Mouse (Mus musculus): ENCODE measurements around the gene Slc25a45. TPM values are rescaled to one million over a fixed set of nuclear protein-coding genes. Genes with fewer than 3 reads are reported as not detected.

Slc25a45 gene
- polyA plus RNA-seq, 1 experiment from 2014 or later: 2.4 TPM

DNA sequence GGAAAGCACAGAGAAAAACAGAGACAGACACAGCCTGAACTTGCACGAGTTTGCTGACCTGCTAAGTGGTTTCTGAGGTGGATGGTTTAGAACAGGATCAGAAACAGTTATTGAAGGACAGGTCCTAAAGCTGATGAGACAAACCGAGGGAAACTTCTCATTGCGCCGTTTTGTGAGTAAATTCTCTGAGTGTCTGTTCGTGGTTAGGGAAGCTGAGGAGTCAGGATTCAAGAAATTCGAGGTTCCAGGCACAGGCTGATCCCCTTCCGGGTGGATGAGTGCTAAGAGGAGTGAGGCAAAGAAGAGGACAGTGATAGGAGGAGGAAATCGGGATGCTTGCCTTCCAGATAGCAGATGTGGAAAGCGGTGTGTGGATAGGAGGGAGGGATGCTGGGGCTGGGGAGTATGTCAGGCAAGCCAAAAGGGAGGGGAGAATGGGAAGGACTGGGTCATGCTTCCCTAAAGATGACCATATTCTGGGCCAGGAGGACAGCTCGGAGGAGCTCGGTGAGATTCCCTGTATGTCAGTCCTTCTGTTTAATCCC lies 47.8 kb downstream of the Slc25a45 start:
- peak overlapping the region; percentile 96 for H3K4me2 ChIP-seq
- peak overlapping the region; percentile 64 for H3K4me3 ChIP-seq (ENCODE audit: low read depth, low read length)
- H3K4me1 ChIP-seq (ENCODE audit: insufficient read depth): peaks cover 37% of the 10 kb centered on the region
- WGBS: 27% methylated on average over 11 of the region's 11 CpGs
- H3K9ac ChIP-seq: peak overlapping the region; percentile 1; the same call in 1 of the 2 replicates
- H3K27ac ChIP-seq (ENCODE audit: low read depth): peak overlapping the region; percentile 93; the same call in 1 of the 2 replicates
- DNase-seq (no peak), ATAC-seq (ENCODE audit: insufficient read depth) (no peak)
- no peaks in the 10 kb centered on the region for H3K36me3 ChIP-seq (ENCODE audit: insufficient read depth)
- H3K9me3 ChIP-seq (ENCODE audit: low read depth, low read length): no peaks in the 10 kb centered on the region
- TF ChIP-seq CTCF (IDR thresholded peaks at IDR 0.05; ENCODE audit: low read depth): no peak
- H3K27me3 ChIP-seq (ENCODE audit: insufficient read depth, low read length): no peaks in the 10 kb centered on the region

DNA sequence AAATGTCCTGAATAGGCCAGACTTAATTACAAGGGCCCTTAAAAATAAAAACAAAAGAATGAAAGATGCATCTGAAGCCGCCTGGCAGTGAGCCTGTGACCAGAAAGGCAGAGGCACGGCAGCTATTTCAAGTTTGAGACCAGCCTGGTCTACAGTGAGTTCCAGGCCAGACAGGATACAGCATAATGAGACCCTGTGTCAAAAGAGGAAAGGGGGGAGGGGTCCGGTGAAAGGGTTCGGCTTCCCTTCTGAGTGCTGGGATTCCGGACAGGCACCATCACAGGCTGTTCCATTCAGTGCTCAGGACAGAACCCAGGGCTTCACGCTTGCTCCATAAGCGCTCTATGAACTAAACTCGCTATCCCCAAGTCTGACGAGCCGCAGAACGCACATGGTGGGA lies 49.4 kb downstream of the Slc25a45 start:
- 77% methylated on average over 11 of the region's 11 CpGs for WGBS
- Histone ChIP-seq H3K9ac (no peak overlapping the region), H3K27ac (ENCODE audit: low read depth) (no peak overlapping the region), H3K4me3 (ENCODE audit: low read depth, low read length) (no peak overlapping the region), H3K4me1 (ENCODE audit: insufficient read depth) (peaks cover 35% of the 10 kb centered on the region), H3K27me3 (ENCODE audit: insufficient read depth, low read length) (no peaks in the 10 kb centered on the region), H3K4me2 (no peak overlapping the region), H3K36me3 (ENCODE audit: insufficient read depth) (no peaks in the 10 kb centered on the region), H3K9me3 (ENCODE audit: low read depth, low read length) (no peaks in the 10 kb centered on the region)
- ATAC-seq (ENCODE audit: insufficient read depth) (no peak), DNase-seq (peak; percentile 36)
- no peak for TF ChIP-seq CTCF (IDR thresholded peaks at IDR 0.05; ENCODE audit: low read depth)

DNA sequence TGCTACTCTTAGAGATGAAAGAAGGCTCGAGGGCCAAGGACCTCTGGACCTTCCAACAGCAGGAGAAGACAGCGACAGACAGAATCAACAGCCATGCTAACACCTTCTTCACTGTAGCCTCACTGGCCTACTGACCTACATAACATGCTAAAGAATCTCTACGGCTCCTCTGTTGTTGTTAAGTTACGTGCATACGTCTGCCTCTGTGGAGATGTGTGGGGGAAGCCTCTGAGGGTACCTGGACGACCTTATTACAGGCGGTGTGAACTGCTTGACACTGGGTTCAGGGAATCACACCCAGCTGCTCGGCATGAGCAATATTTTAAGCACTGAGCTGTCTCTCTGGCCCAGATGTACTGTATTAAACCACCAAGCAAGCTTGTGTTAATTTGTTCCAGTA lies 49.9 kb downstream of the Slc25a45 start:
- Histone ChIP-seq H3K9ac (no peak overlapping the region), H3K27ac (ENCODE audit: low read depth) (no peak overlapping the region; the same call in 1 of the 2 replicates), H3K4me1 (ENCODE audit: insufficient read depth) (peaks cover 33% of the 10 kb centered on the region), H3K4me3 (ENCODE audit: low read depth, low read length) (no peak overlapping the region), H3K36me3 (ENCODE audit: insufficient read depth) (no peaks in the 10 kb centered on the region), H3K27me3 (ENCODE audit: insufficient read depth, low read length) (no peaks in the 10 kb centered on the region), H3K9me3 (ENCODE audit: low read depth, low read length) (no peaks in the 10 kb centered on the region), H3K4me2 (no peak overlapping the region)
- WGBS: 67% methylated on average over 8 of the region's 8 CpGs
- DNase-seq (no peak), ATAC-seq (ENCODE audit: insufficient read depth) (no peak)
- TF ChIP-seq CTCF (IDR thresholded peaks at IDR 0.05; ENCODE audit: low read depth): no peak

DNA sequence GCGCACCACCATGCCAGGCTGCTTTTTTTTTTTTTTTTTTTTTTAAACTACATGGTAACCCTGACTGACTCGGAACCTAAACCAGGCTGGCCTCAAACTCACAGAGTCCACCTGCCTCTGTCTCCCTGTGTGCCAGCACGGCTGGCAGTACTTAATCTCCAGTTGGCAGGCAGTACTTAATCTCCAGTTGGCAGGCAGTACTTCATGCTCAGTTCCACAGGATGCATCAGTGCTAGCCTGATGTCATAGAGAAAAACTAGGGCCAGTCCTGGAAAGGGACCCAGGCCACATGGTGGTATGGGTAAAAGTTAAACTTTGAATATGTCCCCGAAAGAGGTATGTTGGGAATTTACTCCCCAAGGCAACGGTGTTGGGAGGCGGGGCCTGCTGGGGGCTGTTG lies 50.5 kb downstream of the Slc25a45 start:
- Histone ChIP-seq H3K4me3 (ENCODE audit: low read depth, low read length) (no peak overlapping the region), H3K27me3 (ENCODE audit: insufficient read depth, low read length) (no peaks in the 10 kb centered on the region), H3K36me3 (ENCODE audit: insufficient read depth) (no peaks in the 10 kb centered on the region), H3K9ac (no peak overlapping the region), H3K9me3 (ENCODE audit: low read depth, low read length) (no peaks in the 10 kb centered on the region), H3K4me1 (ENCODE audit: insufficient read depth) (peaks cover 33% of the 10 kb centered on the region), H3K27ac (ENCODE audit: low read depth) (no peak overlapping the region), H3K4me2 (no peak overlapping the region)
- DNase-seq (no peak), ATAC-seq (ENCODE audit: insufficient read depth) (no peak)
- no peak for TF ChIP-seq CTCF (IDR thresholded peaks at IDR 0.05; ENCODE audit: low read depth)
- 65% methylated on average over 6 of the region's 6 CpGs for WGBS

DNA sequence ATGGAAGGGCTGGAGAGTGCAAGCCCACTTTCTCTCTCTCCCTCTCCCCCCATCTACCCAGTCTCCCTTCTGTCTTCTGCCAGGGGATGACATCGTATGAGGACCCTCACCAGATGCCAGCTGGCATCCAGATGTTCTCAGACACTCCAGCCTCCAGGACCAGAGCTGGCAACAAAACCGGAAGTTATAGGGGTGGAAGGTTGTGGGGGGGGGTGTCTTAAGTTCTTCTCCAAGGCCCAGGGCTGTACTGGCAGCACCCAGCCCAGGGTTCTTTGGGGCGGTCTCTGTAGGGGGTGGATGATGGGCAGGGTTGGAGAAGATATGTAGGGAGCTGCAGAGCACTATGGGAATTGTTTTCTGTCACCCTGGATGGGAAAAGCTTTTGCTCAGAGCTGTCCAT lies 50.9 kb downstream of the Slc25a45 start:
- Histone ChIP-seq H3K36me3 (ENCODE audit: insufficient read depth) (no peaks in the 10 kb centered on the region), H3K4me2 (no peak overlapping the region), H3K27me3 (ENCODE audit: insufficient read depth, low read length) (no peaks in the 10 kb centered on the region), H3K4me1 (ENCODE audit: insufficient read depth) (peaks cover 30% of the 10 kb centered on the region), H3K27ac (ENCODE audit: low read depth) (peak overlapping the region; percentile 88), H3K9ac (no peak overlapping the region), H3K9me3 (ENCODE audit: low read depth, low read length) (no peaks in the 10 kb centered on the region), H3K4me3 (ENCODE audit: low read depth, low read length) (no peak overlapping the region)
- WGBS: 47% methylated on average over 3 of the region's 3 CpGs
- no peak for TF ChIP-seq CTCF (IDR thresholded peaks at IDR 0.05; ENCODE audit: low read depth)
- ATAC-seq (ENCODE audit: insufficient read depth): no peak
- no peak for DNase-seq

DNA sequence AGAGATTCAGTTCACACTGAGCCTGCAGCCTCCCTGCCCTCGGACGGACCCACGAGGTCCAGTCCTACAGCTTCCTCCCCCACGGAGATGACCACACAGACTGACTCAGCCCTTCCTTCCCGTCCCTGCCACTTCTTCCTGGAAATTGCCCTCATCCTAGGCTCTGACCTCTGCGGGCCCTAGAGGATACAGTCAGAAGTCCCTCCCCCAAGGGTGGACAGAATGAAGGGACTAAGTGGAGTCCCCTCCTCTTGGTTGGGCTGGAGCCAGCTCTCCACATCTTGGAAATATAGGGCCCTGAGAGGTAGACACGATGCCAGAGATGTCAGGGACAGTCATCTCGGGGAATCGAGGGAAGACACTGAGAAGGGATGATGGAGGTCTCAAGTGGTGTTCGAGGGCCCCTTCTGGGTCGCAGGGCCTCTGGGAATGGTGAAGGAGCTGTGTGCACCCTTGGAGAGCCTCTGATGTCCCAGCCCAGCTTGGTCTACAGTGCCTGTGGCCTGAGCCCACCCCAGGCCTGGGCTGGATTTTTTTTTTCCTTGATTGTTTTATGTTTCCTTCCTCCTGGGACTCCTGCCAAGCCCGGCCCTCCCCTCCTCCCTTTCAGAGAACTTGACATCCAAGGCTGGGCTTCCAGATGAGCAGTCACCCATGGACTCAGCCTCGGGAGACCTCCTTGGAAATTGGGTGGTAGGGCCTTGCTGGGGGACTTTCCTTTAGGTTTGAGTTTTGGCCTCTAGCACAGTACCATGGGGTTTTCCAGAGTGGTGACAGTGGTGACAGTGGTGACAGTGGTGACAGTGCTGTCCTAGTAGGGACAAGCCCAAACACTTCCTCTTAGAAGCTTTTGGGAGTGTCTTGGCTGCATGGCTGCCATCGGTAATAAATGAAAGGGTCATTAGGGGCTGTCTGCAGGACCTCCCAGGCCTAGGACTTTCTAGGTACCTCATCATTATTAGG lies 52.3 kb downstream of the Slc25a45 start:
- peak overlapping the region; percentile 88 for H3K27ac ChIP-seq (ENCODE audit: low read depth)
- ATAC-seq (ENCODE audit: insufficient read depth): peak; percentile 70
- WGBS: 39% methylated on average over 14 of the region's 14 CpGs
- H3K4me3 ChIP-seq (ENCODE audit: low read depth, low read length): no peak overlapping the region
- DNase-seq: peak; percentile 92
- 0 out of 2 replicates have a peak overlapping the region, but pooled peaks have one; percentile 2 for H3K4me2 ChIP-seq
- no peaks in the 10 kb centered on the region for H3K27me3 ChIP-seq (ENCODE audit: insufficient read depth, low read length)
- H3K9ac ChIP-seq: no peak overlapping the region
- H3K9me3 ChIP-seq (ENCODE audit: low read depth, low read length): no peaks in the 10 kb centered on the region
- no peaks in the 10 kb centered on the region for H3K36me3 ChIP-seq (ENCODE audit: insufficient read depth)
- peaks cover 32% of the 10 kb centered on the region for H3K4me1 ChIP-seq (ENCODE audit: insufficient read depth)
- TF ChIP-seq CTCF (IDR thresholded peaks at IDR 0.05; ENCODE audit: low read depth): no peak

DNA sequence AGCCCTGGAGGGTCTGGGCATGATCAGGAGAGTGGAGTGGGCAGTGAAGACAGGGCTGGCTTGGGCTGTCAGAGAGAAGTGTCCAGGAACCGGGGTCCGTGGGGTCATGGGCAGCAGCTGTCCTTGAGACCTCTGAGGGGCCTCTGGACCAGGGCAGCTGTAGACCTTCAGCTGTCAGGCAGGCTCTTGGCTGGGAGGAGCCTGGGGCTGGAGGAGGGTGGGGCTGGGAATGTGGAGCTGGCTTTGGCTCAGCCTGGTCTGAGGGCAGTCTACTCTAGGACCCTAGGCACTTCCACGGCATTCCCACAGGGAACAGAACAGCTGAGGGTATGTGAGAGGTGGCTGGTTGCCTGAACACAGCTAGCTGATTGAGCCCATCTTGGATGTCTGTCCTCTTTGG lies 57.7 kb downstream of the Slc25a45 start:
- no peaks in the 10 kb centered on the region for H3K27me3 ChIP-seq (ENCODE audit: insufficient read depth, low read length)
- WGBS: 23% methylated on average over 3 of the region's 3 CpGs
- H3K36me3 ChIP-seq (ENCODE audit: insufficient read depth): peaks cover 12% of the 10 kb centered on the region
- peaks cover 31% of the 10 kb centered on the region for H3K4me1 ChIP-seq (ENCODE audit: insufficient read depth)
- no peak overlapping the region for H3K4me2 ChIP-seq
- TF ChIP-seq CTCF (IDR thresholded peaks at IDR 0.05; ENCODE audit: low read depth): no peak
- H3K9me3 ChIP-seq (ENCODE audit: low read depth, low read length): no peaks in the 10 kb centered on the region
- peak; percentile 83 for DNase-seq
- ATAC-seq (ENCODE audit: insufficient read depth): peak; percentile 87
- H3K9ac ChIP-seq: no peak overlapping the region
- no peak overlapping the region for H3K4me3 ChIP-seq (ENCODE audit: low read depth, low read length)
- peak overlapping the region; percentile 59 for H3K27ac ChIP-seq (ENCODE audit: low read depth)

Other genes with a start within 250 kb of the Slc25a45 start
- 52.3 and 54.2 TPM in 2 replicates for gene Rela, start 240.3 kb upstream of the Slc25a45 start, polyA plus RNA-seq (2014; fragmentation: Nextera tagmentation; extraction: Ambion mirVana)
- gene Sipa1, start 214.1 kb upstream of the Slc25a45 start, polyA plus RNA-seq (2014; fragmentation: Nextera tagmentation; extraction: Ambion mirVana): 40.4 and 49.3 TPM in 2 replicates
- 36.6 TPM in 2 replicates for gene Map3k11, start 189.1 kb upstream of the Slc25a45 start, polyA plus RNA-seq (2014; fragmentation: Nextera tagmentation; extraction: Ambion mirVana)
- gene Pcnx3, start 188.9 kb upstream of the Slc25a45 start, polyA plus RNA-seq (2014; fragmentation: Nextera tagmentation; extraction: Ambion mirVana): 28.4 and 35.2 TPM in 2 replicates
- gene Kcnk7, start 173.4 kb upstream of the Slc25a45 start, polyA plus RNA-seq (2014; fragmentation: Nextera tagmentation; extraction: Ambion mirVana): 0.32 and 0.47 TPM in 2 replicates
- gene Ehbp1l1, start 151.5 kb upstream of the Slc25a45 start, polyA plus RNA-seq (2014; fragmentation: Nextera tagmentation; extraction: Ambion mirVana): 15.5 and 17.4 TPM in 2 replicates
- 108 and 116 TPM in 2 replicates for gene Fam89b, start 148.2 kb upstream of the Slc25a45 start, polyA plus RNA-seq (2014; fragmentation: Nextera tagmentation; extraction: Ambion mirVana)
- 51.8 and 55.9 TPM in 2 replicates for gene Ltbp3, start 136.9 kb upstream of the Slc25a45 start, polyA plus RNA-seq (2014; fragmentation: Nextera tagmentation; extraction: Ambion mirVana)
- 74.8 and 84.5 TPM in 2 replicates for gene Scyl1, start 106.4 kb upstream of the Slc25a45 start, polyA plus RNA-seq (2014; fragmentation: Nextera tagmentation; extraction: Ambion mirVana)
- 37.9 and 42.2 TPM in 2 replicates for gene Frmd8, start 2.5 kb upstream of the Slc25a45 start, polyA plus RNA-seq (2014; fragmentation: Nextera tagmentation; extraction: Ambion mirVana)
- 2.7 and 3.8 TPM in 2 replicates for gene Tigd3, start 16.3 kb downstream of the Slc25a45 start, polyA plus RNA-seq (2014; fragmentation: Nextera tagmentation; extraction: Ambion mirVana)
- gene Dpf2, start 35.2 kb downstream of the Slc25a45 start, polyA plus RNA-seq (2014; fragmentation: Nextera tagmentation; extraction: Ambion mirVana): 147 and 162 TPM in 2 replicates
- 9.8 and 9.9 TPM in 2 replicates for gene Cdc42ep2, start 47.0 kb downstream of the Slc25a45 start, polyA plus RNA-seq (2014; fragmentation: Nextera tagmentation; extraction: Ambion mirVana)
- gene Pola2, start 86.4 kb downstream of the Slc25a45 start, polyA plus RNA-seq (2014; fragmentation: Nextera tagmentation; extraction: Ambion mirVana): 88.7 and 89.3 TPM in 2 replicates
- gene Slc22a20, start 108.3 kb downstream of the Slc25a45 start, polyA plus RNA-seq (2014; fragmentation: Nextera tagmentation; extraction: Ambion mirVana): not detected in 2 replicates
- gene Capn1, start 138.1 kb downstream of the Slc25a45 start, polyA plus RNA-seq (2014; fragmentation: Nextera tagmentation; extraction: Ambion mirVana): 9.6 and 11.3 TPM in 2 replicates
- 30.0 and 34.3 TPM in 2 replicates for gene Syvn1, start 168.8 kb downstream of the Slc25a45 start, polyA plus RNA-seq (2014; fragmentation: Nextera tagmentation; extraction: Ambion mirVana)
- 78.8 and 80.2 TPM in 2 replicates for gene Mrpl49, start 180.0 kb downstream of the Slc25a45 start, polyA plus RNA-seq (2014; fragmentation: Nextera tagmentation; extraction: Ambion mirVana)
- 825 and 884 TPM in 2 replicates for gene Fau, start 180.0 kb downstream of the Slc25a45 start, polyA plus RNA-seq (2014; fragmentation: Nextera tagmentation; extraction: Ambion mirVana)
- gene Znhit2, start 183.4 kb downstream of the Slc25a45 start, polyA plus RNA-seq (2014; fragmentation: Nextera tagmentation; extraction: Ambion mirVana): 33.8 and 34.3 TPM in 2 replicates
- 11.3 and 14.9 TPM in 2 replicates for gene Tm7sf2, start 190.6 kb downstream of the Slc25a45 start, polyA plus RNA-seq (2014; fragmentation: Nextera tagmentation; extraction: Ambion mirVana)
- gene Vps51, start 199.4 kb downstream of the Slc25a45 start, polyA plus RNA-seq (2014; fragmentation: Nextera tagmentation; extraction: Ambion mirVana): 63.2 and 63.5 TPM in 2 replicates
- gene Tmem262, start 202.2 kb downstream of the Slc25a45 start, polyA plus RNA-seq (2014; fragmentation: Nextera tagmentation; extraction: Ambion mirVana): not detected in 2 replicates
- 1.0 and 1.6 TPM in 2 replicates for gene Gm28374, start 204.4 kb downstream of the Slc25a45 start, polyA plus RNA-seq (2014; fragmentation: Nextera tagmentation; extraction: Ambion mirVana)
- 68.8 and 72.3 TPM in 2 replicates for gene Zfpl1, start 207.1 kb downstream of the Slc25a45 start, polyA plus RNA-seq (2014; fragmentation: Nextera tagmentation; extraction: Ambion mirVana)
- 49.0 and 52.7 TPM in 2 replicates for gene Cdca5, start 207.2 kb downstream of the Slc25a45 start, polyA plus RNA-seq (2014; fragmentation: Nextera tagmentation; extraction: Ambion mirVana)
- gene AC131692.1, start 216.6 kb downstream of the Slc25a45 start, polyA plus RNA-seq (2014; fragmentation: Nextera tagmentation; extraction: Ambion mirVana): 0.68 TPM in 1 of 2 replicates, not detected in the other
- gene Naaladl1, start 228.0 kb downstream of the Slc25a45 start, polyA plus RNA-seq (2014; fragmentation: Nextera tagmentation; extraction: Ambion mirVana): 0.51 and 0.57 TPM in 2 replicates
- 55.2 and 56.5 TPM in 2 replicates for gene Sac3d1, start 240.8 kb downstream of the Slc25a45 start, polyA plus RNA-seq (2014; fragmentation: Nextera tagmentation; extraction: Ambion mirVana)

Data from lung, embryonic 14.5 days (tissue).